In genomic region chr1:131954242-131954865, GRCm38 (mm10) we compare ENCODE assay signal across 20 mouse cellular contexts. TPM values are rescaled to one million over a fixed set of nuclear protein-coding genes. Genes with fewer than 3 reads are reported as not detected.
DNase-seq lines count a peak whose midpoint lies in the region; ATAC-seq and TF ChIP-seq lines count a peak whose summit lies in the region.
"Had no signal": no experiment of that assay in that cellular context is flagged by ENCODE, and none has a peak within 500 bp of the region (broad histone marks: within the 10 kb centered on the region; RNA-seq: fewer than 3 reads in every experiment).

No protein-coding gene starts in this region.

- no peak overlapping the region for H3K27ac ChIP-seq in liver, embryonic 14.5 days
- H3K27ac ChIP-seq in liver, embryonic 11.5 days (ENCODE audit: low read depth, low read length): no peak overlapping the region
- H3K27ac ChIP-seq: forebrain, embryonic 12.5 days; hindbrain, postnatal 0 days; kidney, postnatal 0 days; limb, embryonic 15.5 days had no signal

- no peak for DNase-seq in liver, embryonic 14.5 days (ENCODE audit: low read depth in 3 of 3, low spot score in 3 of 3)
- no peak for DNase-seq in liver, embryonic 11.5 days (ENCODE audit: low spot score)
- DNase-seq in MEL-GATA-1-ER (ENCODE audit: extremely low read depth, low read depth): peak; percentile 68
- peak; percentile 52 for DNase-seq in thymus, postnatal 4 days
- no peak for DNase-seq in layer of hippocampus, adult 9-11 months
- DNase-seq in cerebellum, postnatal 14 days: no peak
- DNase-seq: adrenal gland, postnatal 14 days; cerebellum, postnatal 25 days; heart, adult 11 months; heart, postnatal 36 days; kidney, adult 11 months; retina, postnatal 1 day had no signal

- H3K9me3 ChIP-seq in liver, embryonic 14.5 days (ENCODE audit: control insufficient read depth, low read length): no peaks in the 10 kb centered on the region
- no peaks in the 10 kb centered on the region for H3K9me3 ChIP-seq in liver, embryonic 11.5 days (ENCODE audit: control insufficient read depth, low read length)
- H3K9me3 ChIP-seq in megakaryocyte, embryonic 14.5 days: peaks cover 4% of the 10 kb centered on the region; the same call in 1 of the 2 replicates
- H3K9me3 ChIP-seq: forebrain, embryonic 12.5 days; heart, embryonic 12.5 days; limb, embryonic 15.5 days had no signal

- no peaks in the 10 kb centered on the region for H3K27me3 ChIP-seq in liver, embryonic 14.5 days (ENCODE audit: control insufficient read depth, insufficient read depth, low read length)
- peaks cover 11% of the 10 kb centered on the region; the same call in 1 of the 2 replicates for H3K27me3 ChIP-seq in liver, embryonic 11.5 days (replicated peaks; ENCODE audit: control insufficient read depth, insufficient read depth, low read length)
- H3K27me3 ChIP-seq in megakaryocyte, embryonic 14.5 days (replicated peaks): peaks cover 66% of the 10 kb centered on the region
- H3K27me3 ChIP-seq: limb, embryonic 15.5 days had no signal

- WGBS in liver, embryonic 14.5 days (ENCODE audit: insufficient replicate concordance): 32% methylated on average over 12 of the region's 12 CpGs
- 59% methylated on average over 12 of the region's 12 CpGs for WGBS in liver, embryonic 11.5 days

- H3K4me1 ChIP-seq in liver, embryonic 14.5 days (replicated peaks; ENCODE audit: control insufficient read depth in 2 of 2, insufficient read depth in 2 of 2, low read length in 1 of 2): peaks cover 0 to 2% of the 10 kb centered on the region in 2 experiments; a peak in 1 of 4 replicates
- peaks cover 7% of the 10 kb centered on the region; the same call in 1 of the 2 replicates for H3K4me1 ChIP-seq in liver, embryonic 11.5 days (replicated peaks; ENCODE audit: control insufficient read depth, insufficient read depth, low read length)
- H3K4me1 ChIP-seq in megakaryocyte, embryonic 14.5 days: peaks cover 35% of the 10 kb centered on the region
- H3K4me1 ChIP-seq: limb, embryonic 15.5 days had no signal

- TF ChIP-seq CTCF in liver, embryonic 14.5 days (IDR thresholded peaks at IDR 0.05; ENCODE audit: low read depth): no peak

- no peak overlapping the region for H3K4me3 ChIP-seq in liver, embryonic 14.5 days (ENCODE audit: insufficient read depth in 1 of 2, low read depth in 2 of 2, low read length in 2 of 2)
- no peak overlapping the region for H3K4me3 ChIP-seq in liver, embryonic 11.5 days (ENCODE audit: low read depth, low read length)
- peak overlapping the region; percentile 20 for H3K4me3 ChIP-seq in megakaryocyte, embryonic 14.5 days (replicated peaks)
- H3K4me3 ChIP-seq: forebrain, embryonic 12.5 days; heart, embryonic 12.5 days; limb, embryonic 15.5 days had no signal

- H3K36me3 ChIP-seq in liver, embryonic 14.5 days (replicated peaks; ENCODE audit: control insufficient read depth, insufficient read depth, low read depth): no peaks in the 10 kb centered on the region
- no peaks in the 10 kb centered on the region for H3K36me3 ChIP-seq in liver, embryonic 11.5 days (ENCODE audit: control insufficient read depth, insufficient read depth, low read length)
- H3K36me3 ChIP-seq in megakaryocyte, embryonic 14.5 days (replicated peaks; ENCODE audit: low read length): no peaks in the 10 kb centered on the region
- H3K36me3 ChIP-seq: forebrain, embryonic 12.5 days; heart, embryonic 12.5 days; limb, embryonic 15.5 days had no signal

- no peak overlapping the region for H3K9ac ChIP-seq in liver, embryonic 14.5 days (replicated peaks)
- H3K9ac ChIP-seq in liver, embryonic 11.5 days (ENCODE audit: low read depth, low read length): no peak overlapping the region
- H3K9ac ChIP-seq: forebrain, embryonic 12.5 days; heart, embryonic 12.5 days; limb, embryonic 15.5 days had no signal

- H3K4me2 ChIP-seq in liver, embryonic 14.5 days (ENCODE audit: low read depth): no peak overlapping the region
- H3K4me2 ChIP-seq in liver, embryonic 11.5 days: no peak overlapping the region
- H3K4me2 ChIP-seq: forebrain, embryonic 12.5 days; heart, embryonic 12.5 days; limb, embryonic 15.5 days had no signal

- ATAC-seq in liver, embryonic 14.5 days (ENCODE audit: insufficient read depth): peak; percentile 39; the same call in 1 of the 2 replicates
- no peak for ATAC-seq in liver, embryonic 11.5 days (replicated peaks; ENCODE audit: low FRiP score)
- ATAC-seq: activated CD4-positive, CD25-positive, alpha-beta regulatory T cell, adult 4 months; hindbrain, postnatal 0 days; Patski had no signal

- no peak for TF ChIP-seq EP300 in liver, embryonic 14.5 days (IDR thresholded peaks at IDR 0.05; ENCODE audit: low read depth)

RNA-seq across cellular contexts. Expression of gene Slc45a3, which starts 8.4 kb away (rescaled TPM):
- polyA plus RNA-seq in liver, embryonic 14.5 days (2012; rRNA removed): 1.9 and 2.4 TPM in 2 replicates
- 1.8 and 2.5 TPM in 2 replicates for polyA plus RNA-seq in liver, embryonic 14.5 days (2014; fragmentation: Nextera tagmentation; extraction: Ambion mirVana)
- polyA plus RNA-seq in liver, embryonic 11.5 days (2014; fragmentation: Nextera tagmentation; extraction: Ambion mirVana): 3.5 and 3.8 TPM in 2 replicates
- 1.1 TPM in 1 of 2 replicates, not detected in the other for polyA plus RNA-seq in megakaryocyte, embryonic 14.5 days (2012; ENCODE audit: insufficient read depth, low replicate concordance)
- polyA plus RNA-seq: activated CD4-positive, CD25-positive, alpha-beta regulatory T cell, adult 4 months had no signal

RNA-seq across cellular contexts. Expression of gene Nucks1, which starts 44.0 kb away (rescaled TPM):
- 18.0 and 23.2 TPM in 2 replicates for polyA plus RNA-seq in liver, embryonic 14.5 days (2012; rRNA removed)
- polyA plus RNA-seq in liver, embryonic 14.5 days (2014; fragmentation: Nextera tagmentation; extraction: Ambion mirVana): 20.2 and 21.3 TPM in 2 replicates
- 52.3 and 53.2 TPM in 2 replicates for polyA plus RNA-seq in liver, embryonic 11.5 days (2014; fragmentation: Nextera tagmentation; extraction: Ambion mirVana)
- polyA plus RNA-seq in megakaryocyte, embryonic 14.5 days (2012; ENCODE audit: insufficient read depth, low replicate concordance): 6.3 and 16.9 TPM in 2 replicates

RNA-seq across cellular contexts. Expression of gene Elk4, which starts 53.1 kb away (rescaled TPM):
- 8.8 and 9.1 TPM in 2 replicates for polyA plus RNA-seq in liver, embryonic 14.5 days (2012; rRNA removed)
- 8.9 and 12.0 TPM in 2 replicates for polyA plus RNA-seq in liver, embryonic 14.5 days (2014; fragmentation: Nextera tagmentation; extraction: Ambion mirVana)
- polyA plus RNA-seq in liver, embryonic 11.5 days (2014; fragmentation: Nextera tagmentation; extraction: Ambion mirVana): 17.8 and 20.9 TPM in 2 replicates
- 1.6 and 2.2 TPM in 2 replicates for polyA plus RNA-seq in megakaryocyte, embryonic 14.5 days (2012; ENCODE audit: insufficient read depth, low replicate concordance)

Comparison
In these comparisons a context has a peak if more than half of its experiments do, and no peak if none do; other contexts are left out.
1. DNase-seq: peak in MEL-GATA-1-ER (single experiment) and thymus, postnatal 4 days (single experiment); none in liver, embryonic 14.5 days (0 of 3), liver, embryonic 11.5 days (single experiment), layer of hippocampus, adult 9-11 months (single experiment) and cerebellum, postnatal 14 days (0 of 2).